Mouse (Mus musculus) lung, embryonic 15.5 days (tissue): Measurements from ENCODE around the gene Gpr146. TPM values are rescaled to one million over a fixed set of nuclear protein-coding genes. Genes with fewer than 3 reads are reported as not detected.

ENCODE experiments used
- ATAC-seq: fragments of 200-750 bp; cut with Nextera tagmentation; 2 replicates; pipeline ENCODE4 v1.8.0; 2017; ENCODE audit warnings: moderate number of reproducible peaks, borderline replicate concordance; ENCODE audit not compliant: low FRiP score, low TSS enrichment; ENCODE audit errors: extremely low read depth
- H3K27ac ChIP-seq: fragments of 300-500 bp; sonication (generic); 2 replicates; pipeline ENCODE4 v1.5.1; 2015; ENCODE audit warnings: moderate library complexity, mild to moderate bottlenecking, inconsistent platforms
- H3K27me3 ChIP-seq: fragments of 300-500 bp; sonication (generic); 2 replicates; pipeline ENCODE4 v1.6.1; 2015; ENCODE audit warnings: inconsistent platforms
- H3K36me3 ChIP-seq: fragments of 300-500 bp; sonication (generic); 2 replicates; pipeline ENCODE4 v1.6.1; 2015; ENCODE audit warnings: inconsistent platforms
- H3K4me1 ChIP-seq: fragments of 300-500 bp; sonication (generic); 2 replicates; pipeline ENCODE4 v1.6.1; 2015; ENCODE audit warnings: inconsistent platforms
- H3K4me2 ChIP-seq: fragments of 300-500 bp; sonication (generic); 2 replicates; pipeline ENCODE4 v1.6.1; 2015; ENCODE audit warnings: inconsistent platforms, mild to moderate bottlenecking, moderate library complexity
- H3K4me3 ChIP-seq: fragments of 300-500 bp; sonication (generic); 2 replicates; pipeline ENCODE4 v1.5.1; 2015; ENCODE audit warnings: mild to moderate bottlenecking, inconsistent platforms
- H3K9ac ChIP-seq: fragments of 300-500 bp; sonication (generic); 2 replicates; pipeline ENCODE4 v1.6.1; 2015; ENCODE audit warnings: inconsistent platforms
- H3K9me3 ChIP-seq: fragments of 300-500 bp; sonication (generic); 2 replicates; pipeline ENCODE4 v1.6.1; 2016; ENCODE audit warnings: inconsistent platforms
- WGBS: fragments of 180-500 bp; shearing (Covaris S2); methylation state at CpG from one replicate; pipeline ENCODE4 v1.1.7; 2015; 5-methylcytosine and 5-hydroxymethylcytosine counted together
- polyA plus RNA-seq: library from polyadenylated mRNA; unstranded; fragments of >200 nt; fragmentation: Nextera tagmentation; extraction: Ambion mirVana; gene quantifications from 2 replicates; pipeline ENCODE4 v1.2.1, GENCODE M21; 2015

The Gpr146 gene
- polyA plus RNA-seq, 1 experiment from 2014 or later: 6.3 TPM

DNA sequence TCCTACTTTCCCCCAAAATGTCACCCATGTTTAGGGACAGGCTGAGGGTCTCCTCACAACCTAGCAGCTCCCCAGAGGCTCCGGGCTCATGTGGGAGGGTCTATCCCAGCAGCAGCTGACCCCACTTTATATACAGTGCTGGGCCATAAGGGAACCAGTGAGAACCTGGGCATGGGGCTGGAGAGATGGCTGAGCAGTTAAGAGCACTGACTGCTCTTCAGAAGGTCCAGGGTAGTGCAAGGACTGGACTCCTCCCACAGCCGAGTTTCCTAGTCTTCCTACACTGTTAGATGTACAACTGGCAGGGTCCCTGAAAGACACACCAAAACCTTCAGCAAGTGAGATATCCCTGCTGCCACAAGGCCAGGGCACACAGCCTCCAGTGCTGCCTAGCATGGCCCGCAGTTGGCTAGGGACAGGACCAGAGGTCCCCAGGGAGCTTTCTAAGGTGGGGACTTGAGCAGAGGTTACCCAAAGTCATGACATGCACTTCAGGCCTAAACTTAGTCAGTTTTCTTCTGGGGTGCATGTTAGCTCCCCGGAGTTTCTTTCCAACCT lies 19.9 kb downstream of the Gpr146 start:
- H3K9ac ChIP-seq: no peak overlapping the region
- no peaks in the 10 kb centered on the region for H3K9me3 ChIP-seq
- H3K4me1 ChIP-seq: peaks cover 5% of the 10 kb centered on the region
- no peak for ATAC-seq
- peaks cover 5% of the 10 kb centered on the region; the same call in 1 of the 2 replicates for H3K36me3 ChIP-seq
- H3K4me2 ChIP-seq: no peak overlapping the region
- H3K4me3 ChIP-seq: no peak overlapping the region
- no peak overlapping the region for H3K27ac ChIP-seq
- no peaks in the 10 kb centered on the region for H3K27me3 ChIP-seq
- WGBS: 89% methylated on average over 4 of the region's 4 CpGs

DNA sequence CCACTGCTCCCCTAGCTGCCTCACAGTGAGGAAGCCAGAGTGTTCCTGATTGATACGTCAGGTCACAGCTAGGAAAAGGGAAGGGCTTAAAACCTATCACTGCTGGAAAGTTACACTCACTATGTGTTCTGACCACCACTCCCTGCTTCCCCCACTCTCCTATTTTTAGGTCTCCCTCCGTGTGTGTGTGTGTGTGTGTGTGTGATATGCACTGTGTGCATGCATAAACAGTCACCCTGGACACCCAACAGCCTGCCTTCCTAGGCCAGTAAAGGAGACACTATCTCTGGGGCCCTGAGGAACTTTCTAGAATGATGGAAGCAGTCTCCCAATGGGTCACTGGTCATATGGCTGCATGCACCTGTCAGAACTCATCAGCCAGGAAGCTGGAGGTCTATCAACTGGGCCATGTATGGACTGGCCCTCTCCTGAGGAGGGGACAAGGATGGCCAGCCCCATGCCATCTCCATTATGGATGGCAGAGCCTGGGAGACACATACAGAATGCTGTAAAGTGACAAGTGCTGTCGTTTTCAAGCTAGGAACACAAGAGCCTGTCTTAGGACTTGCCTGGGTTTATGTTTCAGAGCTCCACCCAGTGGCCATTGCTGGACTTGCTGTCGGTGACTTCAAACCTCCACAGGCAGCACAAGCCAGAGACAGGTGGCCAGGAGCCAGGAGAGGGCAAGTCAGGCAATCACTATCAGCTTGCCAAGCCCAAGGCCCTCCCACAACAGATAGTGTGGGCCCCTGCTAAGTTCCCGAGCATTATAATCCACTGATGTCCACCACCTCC lies 20.7 kb downstream of the Gpr146 start:
- Histone ChIP-seq H3K9me3 (no peaks in the 10 kb centered on the region), H3K27me3 (no peaks in the 10 kb centered on the region), H3K9ac (no peak overlapping the region), H3K4me3 (no peak overlapping the region), H3K4me1 (peaks cover 5% of the 10 kb centered on the region), H3K27ac (no peak overlapping the region), H3K4me2 (no peak overlapping the region), H3K36me3 (0 out of 2 replicates have a peak, but pooled peaks cover 5% of the 10 kb centered on the region)
- 31% methylated on average over 5 of the region's 5 CpGs for WGBS
- ATAC-seq: peak; percentile 70

DNA sequence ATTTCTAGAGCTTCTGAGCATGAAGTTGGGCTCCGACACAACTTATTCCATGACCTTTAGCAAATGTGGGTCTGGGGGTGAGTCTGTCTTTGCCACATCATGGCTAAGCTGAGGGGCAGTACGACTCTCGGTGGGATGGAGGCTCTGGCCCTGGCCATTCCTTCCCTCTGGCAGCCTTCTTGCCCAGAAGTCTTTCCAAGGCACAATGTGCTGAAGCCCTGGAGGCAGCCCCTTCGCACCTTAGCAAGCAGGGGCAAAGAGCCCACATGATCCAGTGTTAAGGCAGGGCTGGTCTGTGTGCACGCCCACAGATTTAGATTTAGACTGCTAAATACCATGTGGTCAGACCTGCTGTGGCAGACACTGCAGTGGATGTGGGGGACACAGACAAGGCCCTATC lies 21.3 kb downstream of the Gpr146 start:
- Histone ChIP-seq H3K27me3 (no peaks in the 10 kb centered on the region), H3K9ac (no peak overlapping the region), H3K4me3 (no peak overlapping the region), H3K4me1 (peaks cover 5% of the 10 kb centered on the region), H3K9me3 (no peaks in the 10 kb centered on the region), H3K4me2 (no peak overlapping the region), H3K27ac (no peak overlapping the region), H3K36me3 (0 out of 2 replicates have a peak, but pooled peaks cover 5% of the 10 kb centered on the region)
- 79% methylated on average over 5 of the region's 5 CpGs for WGBS
- ATAC-seq: no peak

DNA sequence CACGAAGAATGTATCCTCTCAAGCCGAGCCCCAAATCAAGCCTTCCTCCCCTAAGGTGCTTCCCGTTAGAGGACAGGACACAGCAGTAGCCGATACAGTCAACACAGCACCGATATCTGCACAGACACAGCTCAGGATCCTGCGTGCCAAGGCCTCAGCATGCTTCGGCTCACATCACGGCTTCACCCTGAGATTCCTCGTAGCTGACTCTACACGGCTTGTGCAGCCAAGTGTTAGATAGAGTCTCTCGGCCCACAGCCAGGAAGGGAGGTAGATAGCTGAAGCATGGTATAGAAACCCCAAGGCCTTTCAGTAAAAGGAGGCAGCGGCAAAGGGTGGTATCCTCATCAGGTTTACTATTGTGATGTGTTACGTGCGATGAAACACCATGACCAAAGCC lies 22.5 kb downstream of the Gpr146 start:
- no peaks in the 10 kb centered on the region for H3K27me3 ChIP-seq
- H3K27ac ChIP-seq: no peak overlapping the region
- no peak overlapping the region for H3K9ac ChIP-seq
- no peaks in the 10 kb centered on the region for H3K36me3 ChIP-seq
- 72% methylated on average over 14 of the region's 14 CpGs for WGBS
- H3K4me2 ChIP-seq: no peak overlapping the region
- peaks cover 5% of the 10 kb centered on the region for H3K4me1 ChIP-seq
- no peak overlapping the region for H3K4me3 ChIP-seq
- no peaks in the 10 kb centered on the region for H3K9me3 ChIP-seq
- ATAC-seq: no peak

DNA sequence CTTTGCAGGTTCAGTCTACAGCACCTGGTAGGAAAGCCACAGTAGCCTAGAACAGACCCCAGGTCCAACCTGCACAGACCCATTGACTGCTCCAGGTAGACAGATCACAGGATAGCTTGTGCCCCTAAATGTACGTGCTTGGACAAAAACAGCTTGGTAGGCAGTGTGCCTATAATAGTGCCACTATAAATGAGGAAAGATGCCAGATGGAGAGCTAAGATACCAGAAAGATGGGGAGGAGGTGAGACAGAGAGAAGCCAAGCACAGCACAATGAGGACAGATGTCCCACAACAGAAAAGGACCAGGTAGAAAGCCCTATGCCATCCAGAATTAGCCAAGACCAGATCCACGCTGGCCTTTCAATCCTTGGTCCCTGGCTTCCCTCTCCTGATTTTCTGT lies 24.6 kb downstream of the Gpr146 start:
- H3K4me2 ChIP-seq: no peak overlapping the region
- no peak for ATAC-seq
- H3K4me1 ChIP-seq: peaks cover 5% of the 10 kb centered on the region
- WGBS: 93% methylated on average over 2 of the region's 2 CpGs
- H3K27ac ChIP-seq: no peak overlapping the region
- no peak overlapping the region for H3K4me3 ChIP-seq
- H3K27me3 ChIP-seq: no peaks in the 10 kb centered on the region
- no peaks in the 10 kb centered on the region for H3K9me3 ChIP-seq
- H3K36me3 ChIP-seq: no peaks in the 10 kb centered on the region
- no peak overlapping the region for H3K9ac ChIP-seq

DNA sequence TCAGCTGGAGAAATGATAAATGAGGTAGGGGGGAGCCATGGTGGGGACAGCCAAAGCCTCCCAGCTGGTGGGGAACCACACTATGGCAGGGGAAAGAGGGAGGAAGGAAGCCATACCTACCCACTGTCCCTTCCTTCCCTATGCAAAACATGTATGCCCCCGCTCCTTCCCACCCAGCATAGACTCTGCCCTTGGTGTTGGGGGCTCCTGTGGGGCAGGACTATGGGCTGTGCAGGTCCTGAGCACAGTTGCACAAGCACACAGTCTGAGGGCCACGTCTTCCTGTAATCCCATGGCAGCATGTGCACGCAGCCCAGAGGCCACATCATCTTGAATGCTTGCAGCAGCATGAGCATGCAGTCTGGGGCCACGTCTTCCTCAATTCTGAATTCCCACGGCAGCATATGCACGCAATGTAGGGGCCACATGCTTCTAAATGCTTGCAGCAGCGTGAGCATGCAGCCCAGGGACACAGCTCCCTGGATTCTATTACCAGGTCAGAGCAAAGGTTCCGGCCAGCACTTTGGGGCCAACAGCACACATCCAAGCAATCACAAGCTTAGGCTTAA lies 26.3 kb downstream of the Gpr146 start:
- H3K27ac ChIP-seq: no peak overlapping the region
- H3K9ac ChIP-seq: no peak overlapping the region
- no peaks in the 10 kb centered on the region for H3K36me3 ChIP-seq
- no peak overlapping the region for H3K4me3 ChIP-seq
- ATAC-seq: no peak
- no peaks in the 10 kb centered on the region for H3K27me3 ChIP-seq
- WGBS: 78% methylated on average over 8 of the region's 8 CpGs
- no peak overlapping the region for H3K4me2 ChIP-seq
- peaks cover 6% of the 10 kb centered on the region; the same call in 1 of the 2 replicates for H3K4me1 ChIP-seq
- no peaks in the 10 kb centered on the region for H3K9me3 ChIP-seq

DNA sequence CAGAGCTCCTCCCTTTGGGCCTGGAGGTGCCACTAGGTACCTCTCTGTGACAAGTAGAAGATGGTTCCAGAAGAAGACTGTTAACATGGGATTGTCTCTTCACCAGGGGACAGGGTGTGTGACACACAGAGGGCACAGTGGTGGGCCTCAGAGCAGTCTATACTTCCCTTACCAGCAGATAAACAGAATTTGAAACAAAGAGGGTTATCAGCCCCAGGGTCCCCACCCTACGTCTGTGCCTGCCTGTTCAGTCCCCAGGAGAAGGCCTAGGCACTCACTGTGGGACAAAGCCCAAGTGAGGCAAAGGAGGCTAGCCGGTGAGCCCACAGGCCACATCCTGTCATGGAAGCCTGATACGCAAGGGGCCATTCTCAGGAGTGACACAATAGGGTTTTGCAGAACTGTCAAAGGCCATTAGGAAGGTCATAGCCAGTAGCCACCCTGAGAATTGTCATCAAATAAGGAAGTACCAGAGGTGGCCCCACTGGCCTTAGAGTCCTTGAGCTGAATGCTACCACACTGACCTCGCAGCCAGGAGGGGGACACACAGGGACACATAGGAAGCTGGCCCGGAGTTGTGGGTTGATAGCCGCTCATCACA lies 27.4 kb downstream of the Gpr146 start, which contains the start of gene C130050O18Rik:
TSS of gene C130050O18Rik (plus strand) at position 480 of the 601 bp plus-strand sequence.
- Histone ChIP-seq H3K9ac (no peak within 1 kb of the TSS), H3K36me3 (no peaks in the 10 kb centered on the region), H3K4me3 (no peak within 1 kb of the TSS), H3K27me3 (no peaks in the 10 kb centered on the region), H3K4me2 (no peak within 1 kb of the TSS), H3K27ac (no peak within 1 kb of the TSS), H3K4me1 (peaks cover 12% of the 10 kb centered on the region; the same call in 1 of the 2 replicates), H3K9me3 (no peaks in the 10 kb centered on the region)
- WGBS: 76% methylated on average over 6 of the region's 6 CpGs
- ATAC-seq: no peak

DNA sequence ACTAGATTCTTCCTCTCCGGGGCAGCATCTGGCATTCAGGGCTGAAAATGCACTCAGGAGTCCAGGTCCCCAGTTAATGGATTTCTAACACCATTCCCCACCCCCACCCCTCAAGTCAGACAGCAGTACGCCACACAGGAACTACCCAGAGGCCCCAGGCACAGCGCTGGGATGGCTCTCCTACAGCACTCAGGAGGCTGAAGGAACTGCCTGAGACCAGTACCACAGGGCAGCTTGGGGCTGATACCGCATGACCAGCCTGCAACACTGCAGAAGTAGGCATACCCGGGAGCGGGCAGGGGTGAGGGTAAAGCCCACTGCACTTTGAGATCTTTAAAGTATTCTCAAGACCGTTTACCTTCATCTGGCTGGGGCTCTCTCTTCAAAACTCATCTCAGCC lies 28.0 kb downstream of the Gpr146 start:
- no peak overlapping the region for H3K4me3 ChIP-seq
- 64% methylated on average over 7 of the region's 7 CpGs for WGBS
- H3K4me1 ChIP-seq: peaks cover 12% of the 10 kb centered on the region; the same call in 1 of the 2 replicates
- no peak overlapping the region for H3K27ac ChIP-seq
- no peaks in the 10 kb centered on the region for H3K27me3 ChIP-seq
- no peak overlapping the region for H3K9ac ChIP-seq
- no peak overlapping the region for H3K4me2 ChIP-seq
- H3K9me3 ChIP-seq: no peaks in the 10 kb centered on the region
- no peaks in the 10 kb centered on the region for H3K36me3 ChIP-seq
- no peak for ATAC-seq

DNA sequence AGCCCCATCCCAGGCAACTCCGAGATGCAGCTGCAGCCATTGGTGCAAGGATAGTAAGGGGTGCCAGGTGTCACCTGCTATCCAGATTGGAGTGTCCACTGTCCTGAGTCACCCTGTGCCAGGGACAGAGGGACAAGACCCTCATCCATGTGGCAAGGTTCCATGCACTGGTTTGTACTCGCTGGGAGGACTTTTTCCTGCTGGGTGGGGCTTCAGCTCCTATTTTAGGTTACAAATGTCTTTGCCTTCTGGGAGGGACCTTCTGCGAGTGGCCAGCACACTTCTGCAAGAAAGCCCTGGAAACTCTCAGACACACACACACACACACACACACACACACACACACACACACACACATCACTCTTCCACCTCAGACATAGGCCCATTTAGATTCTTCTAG lies 28.5 kb downstream of the Gpr146 start:
- ATAC-seq: no peak
- H3K27ac ChIP-seq: no peak overlapping the region
- H3K9me3 ChIP-seq: no peaks in the 10 kb centered on the region
- H3K4me2 ChIP-seq: no peak overlapping the region
- WGBS: 58% methylated on average over 3 of the region's 3 CpGs
- no peaks in the 10 kb centered on the region for H3K36me3 ChIP-seq
- peaks cover 12% of the 10 kb centered on the region; the same call in 1 of the 2 replicates for H3K4me1 ChIP-seq
- H3K27me3 ChIP-seq: no peaks in the 10 kb centered on the region
- no peak overlapping the region for H3K9ac ChIP-seq
- no peak overlapping the region for H3K4me3 ChIP-seq

DNA sequence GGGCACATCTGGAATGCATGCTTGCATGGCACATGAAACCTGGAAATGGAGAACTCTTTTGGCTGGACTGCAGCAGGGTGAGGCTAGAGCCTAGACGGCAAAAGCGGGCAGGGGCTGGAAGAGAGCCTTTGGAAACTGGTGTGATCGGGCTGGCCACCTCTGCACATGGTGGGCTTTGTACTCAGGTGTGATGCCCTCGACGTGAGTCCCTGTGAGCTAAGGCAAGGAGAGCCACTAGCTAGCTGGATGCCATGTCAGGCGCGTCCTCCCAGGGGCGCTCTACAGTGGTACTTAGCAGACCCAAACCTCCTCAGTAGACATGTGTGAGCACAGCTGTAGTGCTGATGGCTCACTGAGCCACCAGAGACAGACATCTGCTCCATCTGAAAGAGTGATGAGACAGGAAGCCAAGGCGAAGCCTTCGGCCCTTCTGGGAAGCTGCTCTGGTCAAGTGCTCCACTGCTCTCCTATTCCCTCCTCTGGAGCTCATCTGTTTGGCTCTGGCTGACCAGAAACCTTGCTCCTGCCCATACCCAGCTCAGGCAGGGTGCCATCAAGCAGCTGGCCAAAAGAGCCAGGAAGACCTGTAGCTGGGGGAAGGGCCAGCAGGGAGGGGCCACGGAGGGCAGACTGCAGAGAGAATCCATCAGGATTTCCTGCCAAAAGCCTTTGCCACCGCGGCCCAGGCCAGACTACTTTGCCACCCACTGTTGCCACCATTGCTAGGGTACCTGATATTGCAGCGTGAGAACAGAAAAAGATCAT lies 29.8 kb downstream of the Gpr146 start:
- H3K27ac ChIP-seq: no peak overlapping the region
- no peaks in the 10 kb centered on the region for H3K27me3 ChIP-seq
- no peaks in the 10 kb centered on the region for H3K36me3 ChIP-seq
- H3K4me1 ChIP-seq: peaks cover 12% of the 10 kb centered on the region; the same call in 1 of the 2 replicates
- no peaks in the 10 kb centered on the region for H3K9me3 ChIP-seq
- no peak overlapping the region for H3K4me3 ChIP-seq
- H3K4me2 ChIP-seq: no peak overlapping the region
- H3K9ac ChIP-seq: no peak overlapping the region
- WGBS: 76% methylated on average over 14 of the region's 14 CpGs
- no peak for ATAC-seq

DNA sequence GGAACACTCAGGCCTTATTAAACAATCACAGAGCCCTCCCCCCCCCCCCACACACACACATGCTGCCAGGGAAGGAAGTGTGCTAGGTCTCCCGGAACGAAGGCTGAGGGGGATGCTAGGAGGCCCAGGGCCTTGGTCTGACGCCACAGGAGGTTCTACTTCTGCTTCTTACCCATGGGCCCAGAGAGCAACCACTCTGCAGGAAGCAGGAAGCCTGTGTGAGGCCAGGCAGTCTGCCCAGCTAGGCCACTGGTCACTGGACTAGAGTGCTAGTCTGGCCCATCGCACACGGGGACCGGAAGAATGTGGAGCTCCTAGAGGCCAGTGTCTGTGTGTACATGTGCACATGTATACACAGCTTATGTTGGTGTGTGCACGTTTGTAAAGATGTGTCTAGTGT lies 31.0 kb downstream of the Gpr146 start:
- Histone ChIP-seq H3K27me3 (no peaks in the 10 kb centered on the region), H3K4me2 (no peak overlapping the region), H3K4me1 (peaks cover 12% of the 10 kb centered on the region; the same call in 1 of the 2 replicates), H3K9ac (no peak overlapping the region), H3K9me3 (no peaks in the 10 kb centered on the region), H3K27ac (no peak overlapping the region), H3K36me3 (no peaks in the 10 kb centered on the region), H3K4me3 (no peak overlapping the region)
- no peak for ATAC-seq
- WGBS: 74% methylated on average over 7 of the region's 7 CpGs
